Mouse (Mus musculus) fat pad, adult 2 months (tissue): ENCODE results near the gene Zfp772.
"Not testable (repeated sequence)": the region's sequence is repeated elsewhere in the genome, so short reads cannot be mapped to it uniquely, and the experiment has no call there.

Experiments
- DNase-seq: peaks from one replicate; pipeline ENCODE4 v3.0.0-alpha.2; 2011; ENCODE audit warnings: low read depth, low spot score; ENCODE audit errors: extremely low read depth

Zfp772 gene

GRCm38 (mm10) chr7:7209313-7210151 lies at the start of gene Zfp772:
TSS of gene Zfp772 (minus strand) at chr7:7209998.
- DNase-seq = not testable (repeated sequence)

- DNase-seq = not testable (repeated sequence)
These were observed 37.4 kb upstream of the Zfp772 start, which contains the start of gene Vmn2r29 for GRCm38 (mm10) chr7:7247228-7247627. TSS of gene Vmn2r29 (minus strand) at chr7:7247328.

- no peak for DNase-seq
These were observed 21.4 kb downstream of the Zfp772 start for GRCm38 (mm10) chr7:7188191-7188942.

- DNase-seq = no peak
These were observed 22.2 kb downstream of the Zfp772 start for GRCm38 (mm10) chr7:7187417-7188190.

GRCm38 (mm10) chr7:7185897-7186296 lies 23.9 kb downstream of the Zfp772 start:
- no peak for DNase-seq

- no peak for DNase-seq
These were observed 38.3 kb downstream of the Zfp772 start, which contains the start of gene Zfp418 for GRCm38 (mm10) chr7:7171227-7172147. TSS of gene Zfp418 (plus strand) at chr7:7171330.
